In genomic region chr5:21785053-21785452, GRCm38 (mm10) we compare ENCODE assay signal across 7 mouse cellular contexts. TPM values are rescaled to one million over a fixed set of nuclear protein-coding genes. Genes with fewer than 3 reads are reported as not detected.
DNase-seq lines count a peak whose midpoint lies in the region; ATAC-seq lines count a peak whose summit lies in the region.

Gene Dnajc2, minus strand, starts transcription at chr5:21785251.
Gene Psmc2, plus strand, starts transcription at chr5:21785283.

- H3K9ac ChIP-seq in embryonic facial prominence, embryonic 12.5 days = peak within 1 kb of the TSS; percentile 79
- H3K9ac ChIP-seq in limb, embryonic 11.5 days (ENCODE audit: low read length) = peak within 1 kb of the TSS; percentile 81
- peak within 1 kb of the TSS; percentile 73 for H3K9ac ChIP-seq in midbrain, embryonic 14.5 days (replicated peaks; ENCODE audit: low read length)

- peak; percentile 89 for ATAC-seq in embryonic facial prominence, embryonic 12.5 days (ENCODE audit: insufficient number of reproducible peaks, insufficient read depth, low FRiP score, low TSS enrichment)
- peak; percentile 91 for ATAC-seq in limb, embryonic 11.5 days (ENCODE audit: insufficient number of reproducible peaks, low FRiP score, low TSS enrichment, low read depth)
- peak; percentile 94 for ATAC-seq in midbrain, embryonic 14.5 days (ENCODE audit: low FRiP score, low TSS enrichment)

- H3K27ac ChIP-seq in embryonic facial prominence, embryonic 12.5 days = peak within 1 kb of the TSS; percentile 87; the same call in 1 of the 2 replicates
- peak within 1 kb of the TSS; percentile 47; the same call in 1 of the 2 replicates for H3K27ac ChIP-seq in limb, embryonic 11.5 days (replicated peaks; ENCODE audit: low read depth, low read length)
- H3K27ac ChIP-seq in midbrain, embryonic 14.5 days (replicated peaks; ENCODE audit: low read depth, low read length) = peak within 1 kb of the TSS; percentile 84

- peaks cover 17% of the 10 kb centered on the region for H3K4me1 ChIP-seq in embryonic facial prominence, embryonic 12.5 days
- no peaks in the 10 kb centered on the region; the same call in 1 of the 2 replicates for H3K4me1 ChIP-seq in limb, embryonic 11.5 days (ENCODE audit: control insufficient read depth, insufficient read depth, low read length)
- H3K4me1 ChIP-seq in midbrain, embryonic 14.5 days (ENCODE audit: control insufficient read depth, insufficient read depth, low read length) = peaks cover 19% of the 10 kb centered on the region

- under 1% methylated on average over 37 of the region's 37 CpGs for WGBS in embryonic facial prominence, embryonic 12.5 days
- WGBS in limb, embryonic 11.5 days = under 1% methylated on average over 37 of the region's 37 CpGs
- WGBS in midbrain, embryonic 14.5 days = under 1% methylated on average over 37 of the region's 37 CpGs

- no peaks in the 10 kb centered on the region for H3K9me3 ChIP-seq in embryonic facial prominence, embryonic 12.5 days
- H3K9me3 ChIP-seq in limb, embryonic 11.5 days (ENCODE audit: control insufficient read depth, low read length) = no peaks in the 10 kb centered on the region
- H3K9me3 ChIP-seq in midbrain, embryonic 14.5 days (ENCODE audit: control insufficient read depth, low read length) = no peaks in the 10 kb centered on the region

- peak within 1 kb of the TSS; percentile 91 for H3K4me2 ChIP-seq in embryonic facial prominence, embryonic 12.5 days (replicated peaks)
- peak within 1 kb of the TSS; percentile 94 for H3K4me2 ChIP-seq in limb, embryonic 11.5 days (ENCODE audit: low read depth, severe bottlenecking)
- peak within 1 kb of the TSS; percentile 96 for H3K4me2 ChIP-seq in midbrain, embryonic 14.5 days (ENCODE audit: low read length)

- H3K36me3 ChIP-seq in embryonic facial prominence, embryonic 12.5 days = peaks cover 27% of the 10 kb centered on the region
- peaks cover 5% of the 10 kb centered on the region for H3K36me3 ChIP-seq in limb, embryonic 11.5 days (ENCODE audit: control insufficient read depth, insufficient read depth, low read length)
- peaks cover 30% of the 10 kb centered on the region for H3K36me3 ChIP-seq in midbrain, embryonic 14.5 days (ENCODE audit: control insufficient read depth, insufficient read depth, low read length)

- H3K4me3 ChIP-seq in embryonic facial prominence, embryonic 12.5 days = peak within 1 kb of the TSS; percentile 95
- H3K4me3 ChIP-seq in limb, embryonic 11.5 days (ENCODE audit: low read depth, low read length) = peak within 1 kb of the TSS; percentile 97
- peak within 1 kb of the TSS; percentile 94 for H3K4me3 ChIP-seq in midbrain, embryonic 14.5 days (replicated peaks; ENCODE audit: low read depth, low read length)

- no peaks in the 10 kb centered on the region for H3K27me3 ChIP-seq in embryonic facial prominence, embryonic 12.5 days
- H3K27me3 ChIP-seq in limb, embryonic 11.5 days (ENCODE audit: control insufficient read depth, insufficient read depth, low read length) = no peaks in the 10 kb centered on the region
- H3K27me3 ChIP-seq in midbrain, embryonic 14.5 days (ENCODE audit: control insufficient read depth, insufficient read depth, low read length) = no peaks in the 10 kb centered on the region

- peak; percentile 90 for DNase-seq in adrenal gland, postnatal 25 days
- peak; percentile 99 for DNase-seq in heart, adult 11 months
- peak; percentile 90 for DNase-seq in kidney, adult 18-20 months
- DNase-seq in limb, embryonic 11.5 days (ENCODE audit: low spot score) = peak; percentile 92
- DNase-seq in midbrain, embryonic 14.5 days = peak; percentile 97
- DNase-seq in spleen, adult 18-20 months = peak; percentile 80 to 86

RNA-seq across cellular contexts. Expression of gene Dnajc2, which starts in this region (rescaled TPM):
- total RNA-seq in adrenal gland, postnatal 25 days (2021) = 29.3 and 38.8 TPM in 2 replicates
- polyA plus RNA-seq in embryonic facial prominence, embryonic 12.5 days (2016; fragmentation: Nextera tagmentation; extraction: Ambion mirVana) = 76.9 and 79.8 TPM in 2 replicates
- polyA plus RNA-seq in limb, embryonic 11.5 days (2014; fragmentation: Nextera tagmentation; extraction: Ambion mirVana) = 93.4 and 95.6 TPM in 2 replicates
- 75.4 and 76.2 TPM in 2 replicates for polyA plus RNA-seq in midbrain, embryonic 14.5 days (2014; fragmentation: Nextera tagmentation; extraction: Ambion mirVana)

RNA-seq across cellular contexts. Expression of gene Psmc2, which starts in this region (rescaled TPM):
- total RNA-seq in adrenal gland, postnatal 25 days (2021) = 149 and 157 TPM in 2 replicates
- 188 and 198 TPM in 2 replicates for polyA plus RNA-seq in embryonic facial prominence, embryonic 12.5 days (2016; fragmentation: Nextera tagmentation; extraction: Ambion mirVana)
- polyA plus RNA-seq in limb, embryonic 11.5 days (2014; fragmentation: Nextera tagmentation; extraction: Ambion mirVana) = 230 and 231 TPM in 2 replicates
- polyA plus RNA-seq in midbrain, embryonic 14.5 days (2014; fragmentation: Nextera tagmentation; extraction: Ambion mirVana) = 176 and 187 TPM in 2 replicates

Comparison
In these comparisons a context has a peak if more than half of its experiments do, and no peak if none do; other contexts are left out.
1. Peak in every context shown above with its lines: DNase-seq, ATAC-seq, H3K4me3 ChIP-seq and H3K27ac ChIP-seq.